Mouse (Mus musculus) layer of hippocampus, postnatal 25 days (tissue): ENCODE measurements at regions not wholly inside any gene's neighbourhood (a gene's known extent, or its start where the extent isn't known, plus 50 kb on each side); places are given as distances from the start of the nearest gene placed in this dataset.

Experiments
- DNase-seq, 2 experiments: peaks; one replicate each; pipeline ENCODE4 v3.0.0; 2022; ENCODE audit warnings: mixed read lengths in 2 of 2, low spot score in 1 of 2; ENCODE audit errors: extremely low spot score in 1 of 2

GRCm38 (mm10) chr17:10011728-10012127, 307.9 kb downstream of the Qk start:
- DNase-seq = no peak

- no peak for DNase-seq
These were observed 318.5 kb downstream of the Qk start for GRCm38 (mm10) chr17:10001071-10001591.

- no peak for DNase-seq
These were observed 324.3 kb downstream of the Qk start for GRCm38 (mm10) chr17:9995321-9995720.

DNA sequence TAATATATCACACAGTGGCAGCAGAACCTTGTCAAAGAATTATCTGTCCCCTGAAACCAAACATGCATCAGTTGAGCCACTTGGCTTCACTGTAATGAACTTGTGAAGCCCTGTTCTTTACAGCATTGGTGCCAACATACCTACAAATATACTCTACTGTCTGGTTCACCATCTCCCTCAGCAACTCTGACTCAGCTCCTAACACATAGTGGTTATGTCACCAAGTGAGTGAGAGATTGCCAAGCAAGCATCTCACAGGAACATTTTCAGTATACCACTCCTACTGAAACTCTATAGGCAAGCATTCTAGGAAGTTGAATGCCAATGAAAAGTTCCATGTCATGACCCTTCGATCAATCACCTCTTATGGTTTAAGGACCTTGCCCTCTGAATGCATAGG, 321.2 kb upstream of the Pabpc6 start:
- no peak for DNase-seq

- no peak for DNase-seq
These were observed 311.8 kb upstream of the Pabpc6 start for GRCm38 (mm10) chr17:9981273-9981672.

GRCm38 (mm10) chr17:9976866-9977421, 307.4 kb upstream of the Pabpc6 start:
- no peak for DNase-seq

GRCm38 (mm10) chr17:9975995-9976394, 306.5 kb upstream of the Pabpc6 start:
- no peak for DNase-seq

- DNase-seq = no peak
These were observed 305.6 kb upstream of the Pabpc6 start for GRCm38 (mm10) chr17:9975153-9975552.

- no peak for DNase-seq
These were observed 298.5 kb upstream of the Pabpc6 start for GRCm38 (mm10) chr17:9967988-9968387.

GRCm38 (mm10) chr17:9962893-9963436, 293.4 kb upstream of the Pabpc6 start:
- DNase-seq = no peak

GRCm38 (mm10) chr17:9948985-9949667, 279.6 kb upstream of the Pabpc6 start:
- no peak for DNase-seq

GRCm38 (mm10) chr17:9947609-9948008, 278.1 kb upstream of the Pabpc6 start:
- no peak for DNase-seq

DNA sequence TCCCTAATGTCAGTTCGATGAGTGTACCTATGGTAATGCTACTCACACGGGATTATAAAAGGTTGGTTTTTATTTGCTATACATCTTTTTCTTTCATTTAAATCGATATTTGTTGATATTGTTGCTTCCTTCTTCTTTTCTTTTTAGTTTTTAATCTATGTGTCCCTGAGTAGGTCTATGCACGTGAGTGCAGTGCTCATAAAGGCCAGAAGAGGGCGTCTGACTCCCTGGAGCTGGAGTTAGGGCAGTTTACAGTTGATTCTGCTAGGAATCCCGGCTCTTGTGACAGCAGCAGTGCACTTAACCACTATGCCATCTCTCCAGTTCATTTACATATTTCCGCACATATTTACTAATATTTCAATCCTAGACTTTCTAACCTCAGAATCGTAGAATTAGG, 275.0 kb upstream of the Pabpc6 start:
- DNase-seq = no peak

GRCm38 (mm10) chr17:9942171-9942570, 272.7 kb upstream of the Pabpc6 start:
- DNase-seq = no peak

DNA sequence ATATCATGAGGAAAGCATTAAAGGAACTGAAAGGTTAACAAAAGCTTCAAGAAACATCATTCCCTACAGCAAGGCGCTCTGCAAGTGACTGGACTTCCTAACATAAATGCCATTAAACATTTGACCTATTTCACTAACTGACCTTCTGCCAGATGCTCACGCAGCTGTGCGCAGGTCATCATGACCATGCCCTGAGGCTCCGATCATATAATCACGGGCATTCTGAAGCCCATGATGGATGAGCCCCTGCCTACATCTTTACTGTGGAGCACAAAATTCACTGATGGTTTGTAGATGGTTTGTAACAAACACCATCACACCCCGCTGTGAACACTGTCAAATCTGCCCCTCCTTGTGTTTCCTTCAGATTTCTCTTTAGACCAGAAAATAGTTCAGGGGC, 270.1 kb upstream of the Pabpc6 start:
- no peak for DNase-seq

DNA sequence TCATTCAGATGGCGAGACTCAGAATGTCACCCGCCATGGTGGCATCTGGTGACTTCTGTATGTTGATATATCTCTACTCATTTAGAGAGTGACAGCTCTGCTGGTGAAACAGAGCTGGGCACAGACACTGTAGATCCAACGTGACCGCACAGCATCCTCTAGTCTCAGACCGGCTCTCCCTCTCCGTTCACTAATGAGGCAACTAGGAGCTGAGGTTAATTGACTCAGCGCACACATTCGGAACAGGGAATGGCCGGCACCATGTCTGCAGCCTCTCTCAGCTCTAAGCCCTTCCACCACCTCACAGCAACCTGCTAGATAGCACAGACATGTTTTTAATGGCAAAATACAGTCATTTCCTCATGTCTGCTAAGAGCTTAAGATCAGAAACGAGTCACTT, 268.9 kb upstream of the Pabpc6 start:
- DNase-seq = no peak

GRCm38 (mm10) chr17:9937211-9937610, 267.7 kb upstream of the Pabpc6 start:
- no peak for DNase-seq

DNA sequence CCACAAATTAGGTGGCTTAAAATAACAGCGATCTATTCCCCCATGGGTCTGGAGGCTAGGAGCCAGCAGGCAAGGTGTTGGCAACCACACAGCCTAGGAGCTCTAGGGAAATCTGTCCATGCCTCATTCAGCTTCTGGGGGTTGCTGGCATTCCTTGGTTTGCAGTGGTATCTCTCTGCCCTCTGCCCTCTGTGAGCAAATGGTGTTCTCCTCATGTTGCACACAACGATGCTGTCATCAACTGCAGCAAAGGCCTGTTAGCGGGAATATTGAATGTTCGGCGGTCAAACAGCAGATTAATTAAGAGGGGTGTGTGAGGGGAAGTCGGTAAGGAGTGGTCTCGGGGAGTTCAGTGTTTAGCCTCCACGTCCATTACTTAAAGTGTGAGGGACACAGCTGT, 262.7 kb upstream of the Pabpc6 start:
- no peak for DNase-seq

- no peak for DNase-seq
These were observed 262.0 kb upstream of the Pabpc6 start for GRCm38 (mm10) chr17:9931526-9931925.

DNA sequence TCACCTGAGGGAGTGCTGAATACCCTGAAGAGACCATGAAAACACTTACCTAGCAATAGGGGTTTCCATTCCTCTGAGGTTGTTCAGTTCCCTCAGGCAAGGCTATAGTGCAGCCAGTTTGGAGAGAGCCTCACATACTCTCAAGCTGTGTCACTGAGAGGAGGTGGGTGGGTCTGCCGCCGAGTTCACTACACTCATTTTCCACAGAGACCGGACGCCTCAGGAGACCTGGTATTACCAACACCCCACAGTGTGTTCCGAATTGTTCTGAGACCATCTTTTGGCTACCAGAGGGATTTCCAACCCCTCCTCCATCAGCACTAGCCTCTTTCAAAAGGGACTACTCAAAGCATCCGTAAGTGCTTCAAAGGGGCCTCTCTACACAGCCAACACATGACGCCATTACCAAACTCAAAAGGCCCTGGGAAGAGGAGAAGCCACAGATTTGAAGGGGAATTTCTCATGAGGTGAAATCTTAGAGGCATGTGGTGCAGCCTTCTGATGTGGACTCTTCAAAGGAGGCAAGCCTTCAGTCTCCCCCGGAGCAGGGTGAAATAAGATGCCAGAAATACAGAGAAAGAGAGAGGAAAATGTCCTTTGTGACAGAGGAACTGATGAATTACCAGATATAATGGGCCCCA, 260.1 kb upstream of the Pabpc6 start:
- no peak for DNase-seq

- no peak for DNase-seq
These were observed 258.2 kb upstream of the Pabpc6 start for GRCm38 (mm10) chr17:9927724-9928123.

- no peak for DNase-seq
These were observed 256.8 kb upstream of the Pabpc6 start for GRCm38 (mm10) chr17:9926308-9926707.
